Comparison of ENCODE assay signal across 13 mouse cellular contexts in the genomic region with DNA sequence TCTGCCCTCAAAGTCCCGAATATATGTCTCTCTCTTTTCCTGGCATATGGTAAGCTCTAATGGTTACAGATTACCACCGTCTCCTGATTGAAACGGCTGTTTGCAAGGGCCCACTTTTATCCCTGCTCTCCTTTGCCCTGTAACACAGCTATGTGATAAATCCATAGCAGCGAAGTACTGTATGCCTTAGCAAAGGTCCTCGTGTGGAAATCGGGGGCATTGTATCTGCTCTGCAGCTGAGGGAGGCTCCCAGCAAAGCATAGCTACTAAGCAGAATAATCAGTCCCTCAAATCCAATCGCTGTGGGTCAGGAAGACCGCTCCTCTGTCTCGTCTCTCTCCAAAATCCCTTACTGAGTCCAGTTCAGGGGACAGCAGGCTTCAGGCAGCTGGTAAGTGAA.
A peak's percentile ranks its signal among the peaks of the same experiment; 100 is the strongest.
DNase-seq lines count a peak whose midpoint lies in the region; ATAC-seq and TF ChIP-seq lines count a peak whose summit lies in the region.
"Had no signal": no experiment of that assay in that cellular context is flagged by ENCODE, and none has a peak within 500 bp of the region (broad histone marks: within the 10 kb centered on the region; RNA-seq: fewer than 3 reads in every experiment).

No protein-coding gene starts in this region.

- no peak overlapping the region for H3K4me3 ChIP-seq in forebrain, embryonic 12.5 days (replicated peaks)
- no peak overlapping the region for H3K4me3 ChIP-seq in forebrain, embryonic 11.5 days (ENCODE audit: low read depth, low read length)
- no peak overlapping the region for H3K4me3 ChIP-seq in hindbrain, postnatal 0 days (ENCODE audit: low read length)
- H3K4me3 ChIP-seq in intestine, postnatal 0 days (ENCODE audit: low read depth, low read length), result no peak overlapping the region
- H3K4me3 ChIP-seq: embryonic facial prominence, embryonic 12.5 days had no signal

- peak; percentile 51; the same call in 1 of the 2 replicates for ATAC-seq in forebrain, embryonic 12.5 days (ENCODE audit: low FRiP score)
- ATAC-seq in forebrain, embryonic 11.5 days (replicated peaks; ENCODE audit: low FRiP score), result no peak; the same call in 1 of the 2 replicates
- ATAC-seq in hindbrain, postnatal 0 days, result no peak
- ATAC-seq in intestine, postnatal 0 days, result no peak

- no peaks in the 10 kb centered on the region; the same call in 1 of the 2 replicates for H3K27me3 ChIP-seq in forebrain, embryonic 12.5 days
- no peaks in the 10 kb centered on the region for H3K27me3 ChIP-seq in forebrain, embryonic 11.5 days (ENCODE audit: control insufficient read depth, insufficient read depth, low read length)
- H3K27me3 ChIP-seq in hindbrain, postnatal 0 days (ENCODE audit: insufficient read depth, low read length), result no peaks in the 10 kb centered on the region
- no peaks in the 10 kb centered on the region for H3K27me3 ChIP-seq in intestine, postnatal 0 days (replicated peaks; ENCODE audit: control insufficient read depth, insufficient read depth, low read length)
- H3K27me3 ChIP-seq: embryonic facial prominence, embryonic 12.5 days had no signal

- H3K27ac ChIP-seq in forebrain, embryonic 12.5 days, result no peak overlapping the region
- H3K27ac ChIP-seq in forebrain, embryonic 11.5 days (ENCODE audit: low read depth, low read length), result no peak overlapping the region
- H3K27ac ChIP-seq in hindbrain, postnatal 0 days, result no peak overlapping the region
- no peak overlapping the region for H3K27ac ChIP-seq in intestine, postnatal 0 days (ENCODE audit: low read depth, low read length)
- H3K27ac ChIP-seq: embryonic facial prominence, embryonic 12.5 days had no signal

- H3K4me1 ChIP-seq in forebrain, embryonic 12.5 days, result peaks cover 6% of the 10 kb centered on the region
- 0 out of 2 replicates have a peak, but pooled peaks cover 3% of the 10 kb centered on the region for H3K4me1 ChIP-seq in forebrain, embryonic 11.5 days (replicated peaks; ENCODE audit: control insufficient read depth, insufficient read depth, low read length)
- 0 out of 2 replicates have a peak, but pooled peaks cover 5% of the 10 kb centered on the region for H3K4me1 ChIP-seq in hindbrain, postnatal 0 days (ENCODE audit: insufficient read depth, low read length)
- H3K4me1 ChIP-seq in intestine, postnatal 0 days (replicated peaks; ENCODE audit: control insufficient read depth, insufficient read depth, low read length), result no peaks in the 10 kb centered on the region
- H3K4me1 ChIP-seq: embryonic facial prominence, embryonic 12.5 days had no signal

- no peak for TF ChIP-seq CTCF in hindbrain, postnatal 0 days (IDR thresholded peaks at IDR 0.05; ENCODE audit: low read depth)
- no peak for TF ChIP-seq CTCF in intestine, postnatal 0 days (IDR thresholded peaks at IDR 0.05; ENCODE audit: low read depth)

- H3K4me2 ChIP-seq in forebrain, embryonic 12.5 days, result 0 out of 2 replicates have a peak overlapping the region, but pooled peaks have one; percentile 2
- H3K4me2 ChIP-seq in forebrain, embryonic 11.5 days (ENCODE audit: low read depth, low read length, severe bottlenecking), result no peak overlapping the region
- H3K4me2 ChIP-seq in hindbrain, postnatal 0 days (ENCODE audit: low read depth, low read length), result peak overlapping the region; percentile 34
- H3K4me2 ChIP-seq in intestine, postnatal 0 days (replicated peaks; ENCODE audit: low read depth), result no peak overlapping the region
- H3K4me2 ChIP-seq: embryonic facial prominence, embryonic 12.5 days; lung, embryonic 14.5 days had no signal

- no peak for DNase-seq in forebrain, embryonic 11.5 days (ENCODE audit: low spot score)
- peak; percentile 4 for DNase-seq in right cerebral cortex, postnatal 25 days
- DNase-seq in right cerebral cortex, postnatal 14 days, result no peak
- peak; percentile 23 for DNase-seq in hindbrain, postnatal 0 days (ENCODE audit: low spot score)
- DNase-seq in retina, postnatal 1 day, result peak; percentile 56
- no peak for DNase-seq in urinary bladder, postnatal 36 days (ENCODE audit: low spot score in 2 of 2)
- DNase-seq: B cell, adult 2 months; heart, adult 11 months had no signal

- H3K9me3 ChIP-seq in forebrain, embryonic 12.5 days, result no peaks in the 10 kb centered on the region
- H3K9me3 ChIP-seq in forebrain, embryonic 11.5 days (ENCODE audit: control insufficient read depth, low read length), result no peaks in the 10 kb centered on the region
- no peaks in the 10 kb centered on the region for H3K9me3 ChIP-seq in hindbrain, postnatal 0 days (ENCODE audit: low read length)
- no peaks in the 10 kb centered on the region for H3K9me3 ChIP-seq in intestine, postnatal 0 days (ENCODE audit: control insufficient read depth)
- H3K9me3 ChIP-seq: embryonic facial prominence, embryonic 12.5 days had no signal

- 41% methylated on average over 9 of the region's 9 CpGs for WGBS in forebrain, embryonic 12.5 days
- 48% methylated on average over 9 of the region's 9 CpGs for WGBS in forebrain, embryonic 11.5 days
- 33% methylated on average over 9 of the region's 9 CpGs for WGBS in hindbrain, postnatal 0 days
- 52% methylated on average over 9 of the region's 9 CpGs for WGBS in intestine, postnatal 0 days

- H3K36me3 ChIP-seq in forebrain, embryonic 12.5 days (replicated peaks), result no peaks in the 10 kb centered on the region
- H3K36me3 ChIP-seq in forebrain, embryonic 11.5 days (ENCODE audit: control insufficient read depth, insufficient read depth, low read length), result no peaks in the 10 kb centered on the region
- H3K36me3 ChIP-seq in hindbrain, postnatal 0 days (ENCODE audit: insufficient read depth, low read length), result no peaks in the 10 kb centered on the region
- H3K36me3 ChIP-seq in intestine, postnatal 0 days (ENCODE audit: control insufficient read depth, insufficient read depth), result no peaks in the 10 kb centered on the region
- H3K36me3 ChIP-seq: embryonic facial prominence, embryonic 12.5 days; G1E had no signal

- no peak overlapping the region for H3K9ac ChIP-seq in forebrain, embryonic 12.5 days
- no peak overlapping the region for H3K9ac ChIP-seq in forebrain, embryonic 11.5 days (ENCODE audit: low read length)
- no peak overlapping the region for H3K9ac ChIP-seq in hindbrain, postnatal 0 days (replicated peaks; ENCODE audit: low read length)
- H3K9ac ChIP-seq in intestine, postnatal 0 days (ENCODE audit: low read depth, low read length), result no peak overlapping the region
- H3K9ac ChIP-seq: embryonic facial prominence, embryonic 12.5 days; lung, embryonic 14.5 days had no signal

Comparison
In these comparisons a context has a peak if more than half of its experiments do, and no peak if none do; other contexts are left out.
1. H3K4me2 ChIP-seq: peak in forebrain, embryonic 12.5 days (single experiment) and hindbrain, postnatal 0 days (single experiment); none in forebrain, embryonic 11.5 days (single experiment) and intestine, postnatal 0 days (single experiment).
2. DNase-seq: peak in right cerebral cortex, postnatal 25 days (single experiment), hindbrain, postnatal 0 days (single experiment) and retina, postnatal 1 day (single experiment); none in forebrain, embryonic 11.5 days (single experiment), right cerebral cortex, postnatal 14 days (single experiment) and urinary bladder, postnatal 36 days (0 of 2).